Mouse (Mus musculus) embryonic fibroblast, embryonic 13.5 days (primary cell): ENCODE measurements around the gene Gm9918.

Source experiments
- CTCF ChIP-seq: IDR thresholded peaks from 2 replicates; pipeline ENCODE4 v1.5.1; 2011; ENCODE audit warnings: mild to moderate bottlenecking, control low read depth, low read length, moderate library complexity, borderline replicate concordance; ENCODE audit not compliant: insufficient read depth
- POLR2A ChIP-seq: IDR thresholded peaks from 2 replicates; pipeline ENCODE4 v1.6.1; 2011; ENCODE audit warnings: low read depth, mild to moderate bottlenecking, control low read depth, low read length, moderate library complexity

DNA sequence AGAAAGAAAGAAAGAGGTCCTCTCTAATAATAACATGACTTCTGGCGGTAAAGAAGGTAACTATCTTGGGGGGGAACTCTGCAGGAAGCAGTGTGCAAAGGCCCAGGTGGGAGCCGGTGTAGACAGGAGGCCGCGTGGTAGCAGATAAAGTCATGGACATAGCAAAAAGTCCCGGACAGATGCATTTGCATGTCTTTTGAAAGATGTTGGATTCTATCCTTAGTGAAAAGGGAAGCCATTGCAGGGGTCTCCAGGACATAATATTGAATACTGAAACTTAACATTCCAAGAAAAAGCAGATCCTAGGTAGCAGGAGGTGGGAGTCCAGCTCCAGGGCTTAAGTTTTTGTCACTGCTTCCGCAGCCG lies 8.3 kb downstream of the Gm9918 start:
- no peak for TF ChIP-seq POLR2A
- no peak for TF ChIP-seq CTCF
